Mouse (Mus musculus) layer of hippocampus, postnatal 10 days (tissue): Measurements from ENCODE around the gene Fgfbp1. TPM values are rescaled to one million over a fixed set of nuclear protein-coding genes. Genes with fewer than 3 reads are reported as not detected.

Source experiments
- DNase-seq, 2 experiments: peaks; one replicate each; pipeline ENCODE4 v3.0.0; 2021; ENCODE audit warnings: low spot score in 2 of 2
- long read RNA-seq: library from polyadenylated mRNA; stranded (forward); transcript quantifications from one replicate; pipeline ENCODE4 v2.0.0, GENCODE M21; 2023
- total RNA-seq, 2 experiments: library from RNA; stranded (reverse); gene quantifications; 2 replicates each; pipeline ENCODE4 v1.2.3; 2021

The Fgfbp1 gene
- total RNA-seq, result 1 to 10 TPM; 1.4 to 2.4 TPM
- long read RNA-seq, partial matches to known transcripts, result 0 of 2 reads
- long read RNA-seq, other reads (novel, unspliced or antisense), result 0 of 2 reads

DNA sequence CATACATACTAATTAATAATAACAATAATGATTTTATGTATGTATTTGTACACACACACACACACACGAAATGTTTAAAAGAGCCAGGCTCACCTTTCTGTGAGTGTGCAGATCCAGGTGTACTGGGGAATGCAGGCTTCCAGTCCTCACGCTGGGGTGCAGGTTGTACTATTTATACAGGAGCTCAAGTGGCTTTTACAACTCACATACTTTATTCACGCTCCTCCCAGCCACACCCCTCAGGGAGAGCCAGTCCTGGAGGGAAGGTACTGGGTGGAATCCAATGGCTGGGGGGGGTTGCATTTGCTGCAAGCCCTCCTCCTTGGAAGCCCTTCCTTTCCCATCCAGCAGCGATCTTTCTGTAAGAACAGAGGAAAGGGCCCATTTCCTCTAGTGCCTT, at the start of gene Fgfbp1:
Gene Fgfbp1, minus strand, starts transcription at position 160 of the 400 bp plus-strand sequence.
- no peak for DNase-seq

DNA sequence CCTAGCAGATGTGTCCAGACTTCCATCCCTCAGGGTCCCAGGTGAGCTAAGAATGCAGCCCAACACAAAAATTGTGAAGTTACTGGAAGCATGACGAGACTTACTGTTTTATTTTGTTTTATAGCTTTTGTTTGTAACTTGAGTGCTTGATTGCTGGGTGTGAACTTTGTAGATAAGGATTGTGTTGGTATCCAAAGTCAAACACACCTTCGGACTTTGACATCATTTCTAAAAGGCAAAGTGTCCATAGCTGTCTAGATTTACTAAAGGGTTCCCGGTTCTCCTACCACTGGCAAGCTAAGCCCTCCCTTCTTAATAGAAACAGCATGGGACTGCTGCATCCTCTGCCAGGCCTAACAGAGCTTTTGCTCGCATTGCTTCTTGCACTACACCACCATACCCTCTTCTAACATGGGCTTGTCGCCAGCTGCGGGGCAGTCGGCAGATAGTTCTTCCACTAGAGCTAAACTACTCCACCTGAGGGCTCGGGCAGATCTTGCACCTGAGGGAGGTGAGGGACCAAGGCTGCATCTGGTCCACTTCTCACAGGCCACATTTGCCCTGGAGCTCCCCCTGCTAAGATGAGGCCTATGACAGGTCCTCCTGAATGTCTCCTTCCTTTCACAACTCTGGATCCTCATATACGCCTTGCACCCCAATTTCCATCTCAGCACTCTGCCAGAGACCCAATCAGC, 16.9 kb upstream of the Fgfbp1 start:
- no peak for DNase-seq

DNA sequence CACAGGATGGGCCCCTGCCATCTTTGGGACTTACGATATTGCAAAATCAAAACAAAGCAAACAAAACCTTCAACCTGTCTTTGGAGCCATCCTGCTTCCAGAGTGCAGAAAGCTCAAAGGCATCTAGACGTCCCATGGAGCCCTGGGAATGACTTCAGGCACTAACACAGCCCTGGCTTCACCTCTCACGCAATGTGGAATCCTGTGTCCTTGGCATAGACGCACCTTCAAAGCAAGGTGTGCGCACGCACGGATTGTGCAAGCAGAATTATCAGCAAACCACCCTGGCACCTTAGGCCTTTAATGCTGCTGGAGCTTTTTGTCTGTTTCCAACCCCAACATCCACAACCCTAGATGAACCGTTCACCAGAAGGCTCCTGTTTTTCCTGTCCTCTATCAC, 16.0 kb upstream of the Fgfbp1 start:
- no peak for DNase-seq

DNA sequence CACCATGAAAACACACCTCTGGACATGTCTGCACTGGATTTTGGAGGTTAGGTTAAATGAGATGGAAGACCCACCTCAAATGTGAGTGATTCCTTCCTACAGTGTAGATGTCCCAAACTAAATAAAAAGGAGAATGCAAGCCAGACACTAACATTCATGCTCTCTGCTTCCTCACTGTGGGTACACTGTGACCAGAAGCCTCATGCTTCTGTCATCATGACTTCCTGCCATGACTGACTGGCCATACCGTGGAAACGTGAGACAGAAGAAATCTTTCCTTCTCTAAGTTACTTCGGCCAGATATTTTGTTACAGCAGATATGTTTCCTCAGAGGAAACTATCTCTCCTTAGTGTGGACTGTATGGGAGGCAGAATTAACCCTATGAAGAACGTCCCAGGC, 14.6 kb upstream of the Fgfbp1 start:
- DNase-seq, result no peak

DNA sequence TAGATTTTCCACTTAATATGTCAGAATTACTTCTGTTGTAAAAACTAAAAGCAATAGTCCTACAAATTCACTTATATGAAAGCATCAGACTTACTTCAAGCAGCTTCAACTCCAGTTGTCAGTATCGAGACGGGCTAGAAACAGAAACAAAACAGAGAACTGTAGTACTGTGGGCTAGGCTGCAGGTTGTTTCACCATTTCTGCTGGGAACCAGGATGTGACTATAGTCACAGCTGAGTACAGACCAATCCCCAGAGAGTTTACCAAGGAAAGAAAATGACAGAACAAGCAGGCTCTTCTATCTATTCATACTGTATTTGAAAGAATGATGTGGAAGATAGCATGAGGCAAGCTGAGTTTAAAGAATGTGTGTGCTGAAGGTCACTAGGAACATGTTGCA, 13.4 kb upstream of the Fgfbp1 start:
- DNase-seq, result no peak

DNA sequence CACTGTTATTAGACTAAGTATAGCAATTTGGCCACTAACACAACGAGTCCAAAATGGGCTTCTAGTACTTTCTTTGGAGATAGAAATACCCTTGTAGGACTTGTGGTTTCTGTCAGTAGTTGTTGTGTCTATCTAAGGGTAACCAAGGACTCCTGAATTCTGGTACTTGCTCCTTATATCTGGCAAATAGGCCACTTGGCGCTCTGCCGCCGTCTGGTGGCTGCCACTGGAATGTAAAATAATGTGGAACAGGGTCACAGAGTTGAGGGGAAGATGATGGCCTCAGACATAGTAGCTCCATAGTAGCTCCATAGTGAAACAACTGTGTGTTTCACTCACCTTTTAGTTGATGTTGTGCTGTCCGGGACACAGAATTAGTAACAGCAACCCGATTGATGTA, 8.7 kb upstream of the Fgfbp1 start:
- peak; percentile 17 to 41 for DNase-seq

DNA sequence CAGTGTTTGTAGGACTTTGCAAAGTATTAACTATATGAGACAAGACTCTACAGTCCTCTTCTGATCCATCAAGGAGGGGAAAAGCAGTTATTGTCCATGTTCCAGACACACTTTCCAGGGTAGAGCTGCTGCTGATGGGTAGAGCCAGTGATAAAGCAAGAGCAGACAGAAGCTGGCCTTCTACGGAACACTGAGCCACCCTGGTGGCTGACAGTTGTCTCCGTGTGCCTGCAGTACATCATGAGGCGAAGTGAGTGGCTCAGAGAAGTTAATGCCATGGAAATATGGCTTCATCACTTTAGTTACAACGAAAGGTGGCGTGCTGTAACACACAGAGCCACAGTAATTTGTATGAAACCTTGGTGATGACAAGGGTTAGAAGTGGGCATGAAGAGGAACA, 7.4 kb upstream of the Fgfbp1 start:
- no peak for DNase-seq

DNA sequence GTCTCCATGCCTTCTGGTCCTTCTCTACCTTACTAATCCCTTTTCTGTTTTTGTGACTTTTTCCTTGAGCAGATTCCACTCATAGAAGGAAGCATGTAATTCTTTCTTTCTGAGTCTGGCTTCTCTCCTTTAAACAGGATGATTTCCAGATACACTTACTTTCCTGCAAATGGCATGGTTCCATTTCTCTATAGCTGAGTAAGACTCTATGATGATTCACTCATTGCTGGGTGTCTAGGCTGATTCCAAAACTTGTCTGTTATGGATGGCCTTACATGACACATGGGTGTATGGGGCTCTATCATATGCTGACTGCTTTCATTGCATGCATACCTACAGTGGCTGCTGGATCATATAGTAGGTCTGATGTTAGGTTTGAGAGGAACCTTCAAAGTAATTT, 4.6 kb upstream of the Fgfbp1 start:
- DNase-seq, result no peak

DNA sequence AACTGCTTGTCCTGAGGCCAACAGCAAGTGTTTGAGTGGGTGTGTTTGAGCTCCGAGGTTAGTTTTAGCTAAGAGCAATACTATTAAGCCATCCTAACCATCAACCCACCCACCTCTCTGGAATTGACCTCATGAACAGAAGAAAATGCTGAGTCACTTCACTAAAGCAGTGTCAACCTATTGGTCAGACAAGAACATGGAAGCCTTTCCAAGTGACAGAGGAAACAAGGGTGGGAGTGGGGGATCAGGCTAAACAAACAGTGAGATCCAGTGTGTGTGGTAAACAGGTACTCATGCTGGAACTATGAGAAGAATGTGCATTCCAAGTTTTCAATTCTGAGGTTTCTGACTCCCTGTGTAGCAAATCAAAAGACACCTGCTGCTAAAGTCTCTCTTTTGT, 1.3 kb upstream of the Fgfbp1 start:
- DNase-seq, result no peak

DNA sequence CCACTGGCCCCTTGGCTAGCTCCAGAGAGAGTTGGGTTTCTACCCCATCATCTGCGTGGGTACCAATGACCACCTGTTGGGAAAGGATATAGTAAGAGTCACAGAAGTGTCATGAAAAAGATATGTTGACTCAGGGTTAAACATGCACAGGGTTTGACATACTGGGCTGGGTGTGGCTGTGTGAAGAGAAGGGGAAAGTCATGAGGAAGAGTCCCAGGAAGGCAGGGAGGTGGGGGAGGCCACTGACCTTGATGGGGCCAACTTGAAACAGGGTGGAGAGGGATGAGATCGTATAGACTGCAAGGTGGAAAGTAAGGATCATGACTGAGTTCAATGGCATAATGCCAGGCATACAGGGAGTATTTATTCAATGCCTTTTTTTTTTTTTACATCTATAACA, 1.2 kb downstream of the Fgfbp1 start:
- DNase-seq, result no peak

DNA sequence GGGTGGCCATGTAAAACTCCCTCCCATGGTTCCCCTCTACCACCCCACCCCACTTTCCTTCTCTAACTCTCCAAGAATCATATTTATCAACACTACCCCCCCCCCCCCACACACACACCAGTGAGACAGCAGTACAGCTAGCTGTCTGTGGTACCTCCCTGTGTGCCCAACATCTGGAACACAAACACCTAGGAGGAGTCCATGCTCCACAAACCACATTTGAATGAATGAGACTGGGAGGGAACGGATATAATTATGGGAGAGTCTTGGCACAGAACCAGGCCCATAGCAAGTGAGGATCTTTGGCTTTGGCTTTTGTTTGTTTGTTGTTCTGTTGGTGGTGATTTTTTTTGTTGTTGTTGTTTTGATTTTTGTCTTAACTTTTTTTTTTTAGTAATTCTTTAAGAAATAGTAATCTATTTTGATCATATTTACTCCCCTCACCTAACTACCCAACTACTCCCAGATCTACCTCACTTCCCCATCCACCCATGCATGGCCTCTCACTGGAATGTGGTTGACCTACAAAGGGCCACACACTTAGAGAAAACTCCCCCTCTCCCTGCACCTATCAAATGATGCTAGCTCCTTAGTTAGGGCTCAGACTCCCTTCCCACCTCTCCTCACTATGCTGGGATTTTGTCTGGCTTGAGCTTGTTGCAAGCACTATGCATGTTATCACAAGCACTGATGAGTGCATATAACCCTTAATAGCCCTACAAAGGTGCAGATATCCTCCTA, 4.6 kb downstream of the Fgfbp1 start:
- no peak for DNase-seq

DNA sequence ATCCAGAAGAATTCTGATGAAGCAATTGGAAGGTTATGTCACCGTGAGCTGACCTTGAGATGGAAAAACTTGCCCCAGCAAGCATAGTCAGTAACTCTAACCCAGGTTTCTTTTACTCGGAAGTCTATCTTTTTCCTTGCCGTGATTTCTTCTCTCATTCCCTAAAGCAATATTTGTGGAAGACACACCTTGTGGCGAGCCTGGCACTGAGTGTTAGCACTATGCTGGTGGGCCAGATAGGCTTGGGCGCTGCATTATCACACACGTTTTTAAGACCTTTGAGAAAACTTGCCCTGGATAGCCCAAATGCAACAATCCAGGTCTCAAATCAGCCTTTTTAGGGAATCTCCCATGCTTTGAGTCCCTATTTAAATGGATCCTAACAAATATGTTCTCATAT, 7.4 kb downstream of the Fgfbp1 start:
- no peak for DNase-seq

DNA sequence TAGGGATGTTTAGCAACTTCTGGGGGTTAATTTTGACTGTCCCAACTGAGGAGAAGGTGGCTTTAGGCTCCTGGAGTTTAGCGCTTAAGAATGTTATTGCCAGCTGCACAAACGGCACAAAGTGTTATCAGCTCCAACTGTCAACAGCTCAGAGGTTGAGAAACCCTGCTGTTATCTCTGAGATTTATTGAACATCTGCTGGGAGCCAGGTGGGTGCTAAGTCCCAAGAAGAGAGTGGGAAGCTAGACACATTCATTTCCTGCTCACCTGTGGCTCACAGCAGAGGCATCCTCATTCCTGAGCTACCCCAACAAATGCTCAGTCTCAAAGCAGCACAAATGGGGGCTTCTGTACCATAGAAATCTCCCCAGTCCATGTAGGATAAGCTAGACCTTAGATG, 10.4 kb downstream of the Fgfbp1 start:
- DNase-seq, result no peak

DNA sequence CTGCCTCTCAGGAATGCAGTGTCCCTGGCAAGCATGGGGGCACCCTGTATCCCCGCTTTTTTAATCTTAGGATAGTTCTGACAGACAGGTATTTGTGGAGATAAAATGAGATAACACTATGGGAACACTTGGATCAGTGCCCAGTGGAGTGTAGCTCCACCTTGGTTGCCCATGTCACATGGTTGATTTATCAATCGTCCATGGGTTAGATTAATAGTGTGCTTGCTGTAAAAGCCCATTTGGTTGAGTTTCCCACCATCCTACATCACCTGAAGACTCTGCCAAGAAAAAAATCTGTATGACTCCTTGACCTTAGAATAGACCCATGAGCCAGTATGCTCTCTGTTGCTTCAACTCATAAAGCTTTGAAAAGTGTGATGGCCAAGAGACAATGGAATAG, 11.0 kb downstream of the Fgfbp1 start:
- no peak for DNase-seq

DNA sequence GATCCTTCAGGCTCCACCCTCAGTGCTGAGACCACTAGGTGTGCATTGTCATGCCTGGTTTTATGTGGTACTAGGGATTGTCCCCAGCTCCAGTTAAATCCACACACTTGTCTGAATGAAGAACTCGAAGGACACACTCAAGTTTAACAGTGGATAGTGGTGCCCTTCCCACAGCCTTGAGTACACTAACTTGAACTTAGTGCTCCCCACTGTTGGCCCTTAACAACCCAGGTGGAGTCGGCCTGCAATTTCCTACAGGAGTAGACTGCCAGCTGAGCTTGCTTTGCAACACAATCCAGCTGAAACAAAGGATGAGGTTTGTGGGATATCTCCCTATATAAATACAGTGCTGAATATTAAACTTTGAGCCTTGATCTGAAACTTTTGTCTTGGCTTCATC, 12.9 kb downstream of the Fgfbp1 start:
- DNase-seq, result no peak

DNA sequence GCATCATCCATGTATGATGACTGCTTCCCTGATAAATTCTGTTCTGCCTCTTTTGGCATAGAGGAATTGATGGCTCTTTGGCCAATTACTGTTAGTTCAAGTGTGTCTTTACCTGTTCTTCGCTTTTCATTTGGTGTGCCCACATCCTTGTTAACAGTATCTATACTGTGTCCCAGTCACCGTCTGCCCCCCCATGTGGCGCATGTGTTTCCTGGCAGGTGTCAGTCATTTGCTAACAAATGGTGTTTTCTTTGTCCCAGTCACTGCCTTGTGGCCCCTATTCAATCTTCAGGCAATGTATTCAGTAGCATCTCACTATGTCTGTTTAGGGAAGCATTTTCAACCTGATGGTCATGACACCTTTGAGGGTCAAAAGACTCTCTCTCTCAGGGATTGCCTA, 20.5 kb downstream of the Fgfbp1 start:
- DNase-seq, result no peak

DNA sequence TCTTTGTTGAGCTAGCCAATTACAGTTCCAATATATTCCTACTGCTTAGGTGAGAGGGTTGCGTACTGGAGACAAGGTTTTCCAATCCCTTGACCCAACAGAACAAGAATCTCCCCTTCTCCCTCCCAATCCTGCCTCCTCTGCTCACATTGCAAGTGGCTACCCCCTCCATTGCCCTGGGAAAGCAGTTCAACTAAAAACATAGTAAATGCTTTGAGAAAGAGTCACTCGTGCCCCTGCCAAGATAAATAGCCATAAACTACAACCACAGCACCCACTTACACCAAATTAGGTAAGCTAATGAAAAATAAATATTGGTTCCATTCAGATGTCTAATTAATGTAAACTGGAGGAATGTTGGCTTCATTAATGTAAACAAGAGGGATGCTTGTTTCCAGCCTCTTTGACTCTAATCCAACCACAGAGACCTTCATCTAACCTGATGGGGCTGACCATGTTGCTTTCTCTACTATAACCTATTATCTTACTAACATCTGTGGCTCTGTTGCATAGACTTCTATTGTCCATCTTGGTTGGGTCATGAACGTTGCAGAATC, 21.6 kb downstream of the Fgfbp1 start:
- DNase-seq, result no peak

DNA sequence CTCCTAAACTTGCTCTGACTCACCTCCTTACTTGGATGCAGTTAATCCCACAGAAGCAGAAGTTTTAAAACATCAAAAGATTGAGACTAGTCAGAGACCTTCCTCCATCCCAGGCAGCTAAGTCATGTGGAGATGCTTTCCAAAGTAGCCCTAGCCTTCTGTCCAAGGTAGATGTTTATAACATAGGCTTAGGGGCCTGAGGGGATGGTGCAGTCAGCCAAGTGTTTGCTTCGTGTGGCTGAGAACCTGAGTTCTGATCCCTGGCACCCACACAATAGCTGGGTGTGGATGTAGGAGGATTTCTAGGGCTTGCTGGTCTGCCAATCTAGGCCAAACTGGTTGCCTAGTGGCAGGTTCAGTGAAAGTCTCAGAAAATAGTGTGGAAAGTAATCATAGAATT, 28.3 kb downstream of the Fgfbp1 start:
- no peak for DNase-seq

DNA sequence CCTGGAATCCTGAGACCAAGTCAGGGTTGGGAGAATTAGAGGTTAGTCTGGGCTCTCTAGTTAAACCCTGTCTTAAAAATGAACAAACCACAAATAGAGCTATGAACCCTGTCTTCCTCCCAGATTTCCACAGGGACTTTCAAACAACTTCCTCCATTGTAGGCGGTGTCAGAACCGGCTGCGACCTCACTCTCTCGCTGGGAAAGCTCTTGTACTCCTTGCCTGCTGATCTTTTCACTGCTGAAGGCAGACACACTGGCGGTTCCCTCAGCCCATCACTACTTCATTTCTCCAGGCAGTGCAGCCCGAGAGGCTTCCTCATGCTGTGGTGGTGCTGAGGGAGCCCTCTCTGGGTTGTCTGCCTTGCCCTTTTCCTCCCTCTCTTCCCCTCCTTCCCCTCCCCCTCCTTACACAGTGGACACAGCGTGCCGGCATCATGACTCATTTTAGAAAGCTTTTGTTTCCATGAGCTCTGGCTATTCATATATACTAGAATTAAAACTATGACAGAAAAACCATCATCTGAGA, 32.8 kb downstream of the Fgfbp1 start:
- no peak for DNase-seq

DNA sequence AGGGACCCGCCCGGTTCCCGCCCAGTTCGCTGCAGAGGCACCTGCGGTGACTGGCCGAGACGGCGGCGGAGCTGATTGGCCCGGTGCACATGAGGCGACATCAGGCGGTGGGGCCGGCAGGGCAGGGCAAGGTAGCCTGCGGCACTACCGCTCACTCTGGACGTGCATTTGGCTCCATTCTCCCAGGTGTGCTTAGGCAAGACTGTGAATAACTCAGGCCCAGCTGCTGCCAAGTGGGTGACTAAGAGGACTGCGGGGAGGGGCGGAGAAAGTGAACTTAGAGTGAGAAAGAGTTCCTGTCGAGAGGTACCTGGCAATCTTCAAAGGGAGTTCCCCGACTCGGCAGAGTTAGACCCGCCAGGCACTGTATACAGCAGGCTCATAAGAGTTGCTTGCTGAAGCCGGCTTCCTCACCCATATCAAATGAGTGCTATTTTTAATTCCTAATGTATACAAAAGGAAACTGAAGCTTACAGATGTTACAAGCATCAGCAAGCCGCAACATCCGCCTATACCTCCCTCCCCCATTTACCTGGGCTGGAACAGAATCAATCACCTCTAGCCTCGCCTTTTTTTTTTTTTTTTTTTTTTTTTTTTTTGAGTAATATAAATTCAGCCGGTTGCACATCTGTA, 33.4 kb downstream of the Fgfbp1 start:
- DNase-seq, result peak in 1 of 2 experiments; percentile 15

DNA sequence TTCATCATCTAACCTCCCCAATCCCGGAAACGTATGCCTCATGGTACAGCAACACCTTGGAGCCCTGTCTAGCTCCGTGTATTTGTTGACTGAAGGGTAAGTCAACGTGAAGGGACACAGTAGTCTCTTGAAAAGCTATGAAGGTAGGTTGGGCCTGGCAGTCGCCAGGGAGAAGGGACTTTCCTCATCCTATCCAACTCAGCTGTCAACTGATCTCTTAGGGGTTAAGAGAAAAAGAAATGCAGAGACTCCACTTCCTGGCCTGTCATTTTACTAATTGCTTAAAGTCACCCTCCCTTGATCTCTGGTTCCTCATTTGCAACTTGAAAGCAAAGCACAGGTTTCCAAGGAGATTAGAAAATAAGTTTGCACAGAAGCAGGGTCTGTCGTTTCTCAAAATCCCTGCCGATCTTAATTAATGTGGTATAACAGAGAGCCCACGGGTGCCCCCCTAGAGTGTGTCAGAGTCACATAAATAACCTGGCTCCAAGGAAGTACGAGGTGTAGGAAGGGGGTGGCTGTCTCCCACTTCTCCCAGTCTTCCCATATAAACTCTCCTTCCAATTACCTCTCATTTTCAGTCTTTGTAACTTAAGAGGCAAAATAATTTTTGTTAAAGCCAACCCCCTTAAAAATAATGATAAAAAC, 34.1 kb downstream of the Fgfbp1 start:
- no peak for DNase-seq
